Mouse (Mus musculus) G1E (cell line): ENCODE results near the gene Olfr609. TPM values are rescaled to one million over a fixed set of nuclear protein-coding genes. Genes with fewer than 3 reads are reported as not detected.
"Not testable (repeated sequence)": the region's sequence is repeated elsewhere in the genome, so short reads cannot be mapped to it uniquely, and the experiment has no call there.

Experiments
- ATAC-seq: 2 replicates; pipeline ENCODE4 v1.8.0; 2016; ENCODE audit warnings: mild to moderate bottlenecking; ENCODE audit not compliant: insufficient number of reproducible peaks, poor library complexity, low FRiP score, severe bottlenecking; ENCODE audit errors: extremely low read depth
- DNase-seq: peaks from one replicate; pipeline ENCODE4 v3.0.0; 2012; ENCODE audit warnings: low spot score
- H3K27me3 ChIP-seq: 2 replicates; pipeline ENCODE4 v1.6.1; 2012; ENCODE audit warnings: mild to moderate bottlenecking, low read length, inconsistent platforms; ENCODE audit not compliant: insufficient read depth
- H3K36me3 ChIP-seq: replicated peaks from 2 replicates; pipeline ENCODE3; 2012; ENCODE audit warnings: mild to moderate bottlenecking, inconsistent platforms
- H3K4me1 ChIP-seq: 2 replicates; pipeline ENCODE4 v1.6.1; 2012; ENCODE audit warnings: low read depth, low read length, inconsistent platforms, mixed read lengths; ENCODE audit not compliant: insufficient read depth
- H3K4me3 ChIP-seq: 2 replicates; pipeline ENCODE4 v1.5.1; 2012; ENCODE audit warnings: low read depth, mild to moderate bottlenecking, inconsistent platforms, low read length, moderate library complexity, mixed read lengths
- H3K9me3 ChIP-seq: replicated peaks from 2 replicates; pipeline ENCODE4 v1.6.1; 2012; ENCODE audit warnings: inconsistent platforms
- CTCF ChIP-seq: IDR thresholded peaks from 2 replicates; pipeline ENCODE4 v1.5.1; 2012; ENCODE audit warnings: low read depth, low read length, inconsistent platforms, mixed read lengths
- GATA1 ChIP-seq: IDR thresholded peaks from 2 replicates; pipeline ENCODE4 v1.6.1; 2012; ENCODE audit warnings: borderline replicate concordance, low read length, inconsistent platforms, mixed read lengths
- GATA2 ChIP-seq: IDR thresholded peaks from 2 replicates; pipeline ENCODE4 v1.6.1; 2012; ENCODE audit warnings: low read depth, low read length, inconsistent platforms, borderline replicate concordance
- POLR2AphosphoS5 ChIP-seq: IDR thresholded peaks from 2 replicates; pipeline ENCODE4 v1.6.1; 2012; ENCODE audit warnings: low read depth, low read length, inconsistent platforms; ENCODE audit not compliant: insufficient replicate concordance
- TAL1 ChIP-seq: conservative IDR thresholded peaks from 2 replicates; pipeline ENCODE4 v1.6.1; 2012; ENCODE audit warnings: low read depth, low read length, inconsistent platforms, mixed read lengths
- polyA plus RNA-seq: library from polyadenylated mRNA; stranded (reverse); fragments of >175 nt; gene quantifications from 2 replicates; pipeline ENCODE4 v1.2.3, GENCODE M21; 2012
- total RNA-seq, 2 experiments: library from RNA; stranded (forward) in 1 of 2; stranded (reverse) in 1 of 2; fragments of 200-1000 nt in 1 of 2; fragments of >200 nt in 1 of 2; fragmentation: Nextera tagmentation in 1 of 2; gene quantifications; 2 replicates each; pipeline ENCODE4 v1.2.3; 2014 to 2017

Gene Olfr609
- not detected in 2 replicates for total RNA-seq (2014; fragmentation: Nextera tagmentation)
- not detected in 2 replicates for total RNA-seq (2017)
- not detected in 2 replicates for polyA plus RNA-seq

GRCm38 (mm10) chr7:103497962-103498361 is at the start of gene Olfr609:
Gene Olfr609, minus strand, starts transcription at chr7:103498062.
- TF ChIP-seq GATA2 (no peak), POLR2AphosphoS5 (no peak), TAL1 (no peak), GATA1 (no peak), CTCF (no peak)
- no peaks in the 10 kb centered on the region for H3K9me3 ChIP-seq
- DNase-seq (no peak), ATAC-seq (no peak)
- H3K27me3 ChIP-seq, result no peaks in the 10 kb centered on the region
- no peak within 1 kb of the TSS for H3K4me3 ChIP-seq
- H3K36me3 ChIP-seq, result no peaks in the 10 kb centered on the region
- no peaks in the 10 kb centered on the region for H3K4me1 ChIP-seq

- not testable (repeated sequence) for H3K27me3 ChIP-seq, ATAC-seq, H3K4me1 ChIP-seq, H3K4me3 ChIP-seq, H3K36me3 ChIP-seq, DNase-seq, H3K9me3 ChIP-seq
Measured at GRCm38 (mm10) chr7:103542617-103543016, 44.8 kb upstream of the Olfr609 start, which contains the start of gene Olfr612. Gene Olfr612, minus strand, starts transcription at chr7:103542717.

- H3K27me3 ChIP-seq, ATAC-seq, H3K9me3 ChIP-seq, H3K36me3 ChIP-seq, DNase-seq, H3K4me1 ChIP-seq, H3K4me3 ChIP-seq: not testable (repeated sequence)
Measured at GRCm38 (mm10) chr7:103520746-103521145, 22.9 kb upstream of the Olfr609 start, which contains the start of gene Olfr611. Gene Olfr611, minus strand, starts transcription at chr7:103520846.

- Histone ChIP-seq H3K9me3 (no peaks in the 10 kb centered on the region), H3K4me3 (no peak within 1 kb of the TSS), H3K4me1 (no peaks in the 10 kb centered on the region), H3K36me3 (no peaks in the 10 kb centered on the region), H3K27me3 (no peaks in the 10 kb centered on the region)
- no peak for ATAC-seq
- no peak for DNase-seq
- TF ChIP-seq CTCF (no peak), TAL1 (no peak), GATA1 (no peak), GATA2 (no peak), POLR2AphosphoS5 (no peak)
Measured at GRCm38 (mm10) chr7:103512022-103512421, 14.2 kb upstream of the Olfr609 start, which contains the start of gene Olfr610. Gene Olfr610, minus strand, starts transcription at chr7:103512122.

GRCm38 (mm10) chr7:103477106-103477505 is 20.8 kb downstream of the Olfr609 start:
- ATAC-seq, result not testable (repeated sequence)

GRCm38 (mm10) chr7:103469577-103469976 is 28.3 kb downstream of the Olfr609 start, which contains the start of gene Olfr608:
Gene Olfr608, plus strand, starts transcription at chr7:103469877.
- no peak for DNase-seq
- Histone ChIP-seq H3K4me1 (no peaks in the 10 kb centered on the region), H3K27me3 (no peaks in the 10 kb centered on the region), H3K9me3 (no peaks in the 10 kb centered on the region), H3K36me3 (no peaks in the 10 kb centered on the region), H3K4me3 (no peak within 1 kb of the TSS)
- ATAC-seq, result no peak
- TF ChIP-seq GATA2 (no peak), CTCF (no peak), TAL1 (no peak), POLR2AphosphoS5 (no peak), GATA1 (no peak)

More at GRCm38 (mm10) chr7:103477106-103477505, 20.8 kb downstream of the Olfr609 start:
- H3K36me3 ChIP-seq, DNase-seq, H3K27me3 ChIP-seq, H3K4me1 ChIP-seq, H3K4me3 ChIP-seq, H3K9me3 ChIP-seq: not testable (repeated sequence)

GRCm38 (mm10) chr7:103460590-103460989 is 37.3 kb downstream of the Olfr609 start:
- H3K36me3 ChIP-seq, result no peaks in the 10 kb centered on the region
- no peaks in the 10 kb centered on the region for H3K9me3 ChIP-seq
- no peaks in the 10 kb centered on the region for H3K4me1 ChIP-seq
- no peak for DNase-seq
- H3K4me3 ChIP-seq, result no peak overlapping the region
- TF ChIP-seq CTCF (no peak), GATA2 (no peak), POLR2AphosphoS5 (no peak), TAL1 (no peak), GATA1 (no peak)
- H3K27me3 ChIP-seq, result no peaks in the 10 kb centered on the region
- ATAC-seq, result no peak
